Mouse (Mus musculus) lung, adult 2 months (tissue): ENCODE results near the gene Ddx20.

ENCODE experiments used
- CTCF ChIP-seq: fragments of 200-500 bp; IDR thresholded peaks from 2 replicates; pipeline ENCODE4 v1.5.1; 2011; ENCODE audit warnings: mild to moderate bottlenecking, low read length, control low read depth; ENCODE audit not compliant: insufficient read depth
- POLR2A ChIP-seq: fragments of 200-500 bp; IDR thresholded peaks from 2 replicates; pipeline ENCODE4 v1.6.1; 2011; ENCODE audit warnings: low read depth, mild to moderate bottlenecking, control low read depth, low read length, borderline replicate concordance; ENCODE audit errors: extremely low read depth

DNA sequence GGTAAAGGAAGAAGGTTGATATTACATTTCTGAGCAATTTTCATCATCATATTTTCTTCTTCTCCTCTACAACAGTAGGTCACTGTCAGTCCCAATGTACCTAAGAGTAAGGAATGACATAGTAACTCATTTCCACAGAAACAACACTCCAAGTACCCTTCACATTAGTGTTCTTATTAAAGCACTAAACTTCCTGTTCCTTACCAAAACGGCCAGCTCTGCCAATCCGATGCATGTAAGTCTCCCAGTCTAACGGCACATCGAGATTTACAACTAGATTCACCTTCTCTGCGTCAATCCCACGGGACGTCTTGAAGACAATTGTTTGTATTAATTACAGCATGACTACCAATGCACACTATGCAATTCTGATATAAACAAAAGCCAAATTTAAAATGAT lies 7.0 kb downstream of the Ddx20 start:
- TF ChIP-seq CTCF (no peak), POLR2A (no peak)
